Mouse (Mus musculus) macrophage (primary cell): ENCODE measurements around the gene Nlrp1b. TPM values are rescaled to one million over a fixed set of nuclear protein-coding genes. Genes with fewer than 3 reads are reported as not detected.

Experiments
- H3K27ac ChIP-seq: fragments of 350-480 bp; formaldehyde crosslinking; 2 replicates; pipeline ENCODE4 v1.9.0; 2021
- H3K36me3 ChIP-seq: fragments of 350-480 bp; formaldehyde crosslinking; 2 replicates; pipeline ENCODE4 v1.9.0; 2021; ENCODE audit errors: inconsistent target
- H3K4me3 ChIP-seq: fragments of 350-480 bp; formaldehyde crosslinking; 2 replicates; pipeline ENCODE4 v1.9.0; 2021; ENCODE audit errors: inconsistent target
- H3K79me2 ChIP-seq: fragments of 350-480 bp; formaldehyde crosslinking; 2 replicates; pipeline ENCODE4 v1.9.0; 2021; ENCODE audit errors: inconsistent target
- polyA plus RNA-seq: library from polyadenylated mRNA; stranded (reverse); fragments of 250-400 nt; gene quantifications from 3 replicates; pipeline ENCODE4 v1.2.4, GENCODE M21; 2018; ENCODE audit warnings: inconsistent platforms

Gene Nlrp1b
- polyA plus RNA-seq, 1 experiment from 2014 or later = 9.4 TPM

DNA sequence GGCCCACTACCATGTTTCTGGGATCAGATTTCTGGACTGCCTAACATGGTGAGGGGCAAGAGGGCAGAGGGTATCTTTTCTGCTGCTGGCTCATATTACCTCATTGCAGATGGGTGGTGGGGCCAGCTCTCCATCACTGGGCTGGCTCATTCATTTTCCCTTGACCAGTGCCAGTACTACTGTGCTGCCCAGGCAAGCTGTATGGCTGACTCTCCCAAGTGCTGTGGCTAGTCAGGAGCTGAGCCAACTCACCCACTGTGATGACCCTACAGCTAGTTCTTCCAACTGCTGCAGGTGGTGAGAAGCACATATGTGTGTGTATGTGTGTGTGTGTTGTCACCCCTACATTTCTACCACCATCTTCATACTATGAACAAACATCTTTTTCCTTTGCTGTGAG lies 126.6 kb downstream of the Nlrp1b start:
- Histone ChIP-seq H3K4me3 (no peak overlapping the region), H3K79me2 (no peaks in the 10 kb centered on the region), H3K36me3 (no peaks in the 10 kb centered on the region), H3K27ac (no peak overlapping the region)

Other genes starting within 250 kb of the Nlrp1b start
- gene C1qbp, start 247.7 kb downstream of the Nlrp1b start, polyA plus RNA-seq = 71.5 to 186 TPM (median 95.5 TPM) in 3 replicates
- 9.2 to 12.2 TPM (median 9.6 TPM) in 3 replicates for gene Dhx33, start 226.3 kb downstream of the Nlrp1b start, polyA plus RNA-seq
- gene Mis12, start 211.1 kb downstream of the Nlrp1b start, polyA plus RNA-seq = 24.4 to 31.1 TPM (median 27.7 TPM) in 3 replicates
- 66.1 to 80.1 TPM (median 76.8 TPM) in 3 replicates for gene Derl2, start 210.9 kb downstream of the Nlrp1b start, polyA plus RNA-seq
- gene 6330403K07Rik, start 197.2 kb downstream of the Nlrp1b start, polyA plus RNA-seq = not detected in 3 replicates
- gene Nlrp1a, start 86.0 kb downstream of the Nlrp1b start, polyA plus RNA-seq = 1.5 to 2.5 TPM (median 2.0 TPM) in 3 replicates